Mouse (Mus musculus) duodenum, adult 2 months (tissue): Measurements from ENCODE around the gene Mrps9. TPM values are rescaled to one million over a fixed set of nuclear protein-coding genes. Genes with fewer than 3 reads are reported as not detected.

Source experiments
- polyA plus RNA-seq: library from polyadenylated mRNA; depleted of rRNA; stranded (reverse); fragments of >200 nt; gene quantifications from 2 replicates; pipeline ENCODE4 v1.2.3, GENCODE M21; 2012; ENCODE audit warnings: low replicate concordance; rRNA removed

Mrps9 gene
- polyA plus RNA-seq = 10.6 and 13.6 TPM in 2 replicates

GRCm38 (mm10) chr1:42850663-42851397, at the start of gene Mrps9:
Mrps9 (plus strand) TSS chr1:42851233.

GRCm38 (mm10) chr1:42952734-42953481, 101.9 kb downstream of the Mrps9 start, which contains the start of gene Gpr45:
Gpr45 (plus strand) TSS chr1:42952872.

Other genes starting within 250 kb of the Mrps9 start
- not detected in 2 replicates for gene Pou3f3, start 155.5 kb upstream of the Mrps9 start, polyA plus RNA-seq
- 0.49 and 0.69 TPM in 2 replicates for gene Gpr45, start 101.6 kb downstream of the Mrps9 start, polyA plus RNA-seq
- gene Tgfbrap1, start 247.4 kb downstream of the Mrps9 start, polyA plus RNA-seq = 5.6 and 9.1 TPM in 2 replicates
- gene AI597479, start 247.5 kb downstream of the Mrps9 start, polyA plus RNA-seq = 0.53 and 0.74 TPM in 2 replicates